Mouse (Mus musculus): ENCODE data around the gene Olfr916. TPM values are rescaled to one million over a fixed set of nuclear protein-coding genes. Genes with fewer than 3 reads are reported as not detected.

Olfr916 gene
- not detected in 2 replicates for polyA plus RNA-seq (2014; fragmentation: Nextera tagmentation; extraction: Ambion mirVana)

DNA sequence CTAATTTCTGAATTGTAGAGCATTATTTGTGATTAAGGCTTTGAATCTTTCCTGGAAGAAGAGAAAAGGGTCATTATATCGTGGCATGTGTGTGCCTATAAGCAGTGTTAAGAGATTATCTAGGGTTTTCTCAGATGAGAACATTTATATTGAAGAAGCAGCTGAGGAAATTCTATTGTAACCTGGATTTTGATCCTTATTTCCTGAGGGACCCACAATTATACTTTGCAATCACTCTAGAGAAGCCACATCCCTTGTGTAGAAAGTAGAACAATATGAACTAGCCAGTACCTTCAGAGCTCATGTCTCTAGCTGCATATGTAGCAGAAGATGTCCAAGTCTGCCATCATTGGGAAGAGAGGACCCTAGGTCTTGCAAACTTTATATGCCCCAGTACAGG, at the start of gene Olfr916:
Gene Olfr916 (minus strand): TSS at position 101 of the 400 bp plus-strand sequence.
- Histone ChIP-seq H3K36me3 (ENCODE audit: control insufficient read depth, insufficient read depth, low read length) (no peaks in the 10 kb centered on the region), H3K27ac (ENCODE audit: low read depth, low read length) (no peak within 1 kb of the TSS), H3K9ac (replicated peaks; ENCODE audit: low read depth, low read length) (no peak within 1 kb of the TSS), H3K27me3 (ENCODE audit: control insufficient read depth, insufficient read depth, low read length) (no peaks in the 10 kb centered on the region), H3K9me3 (ENCODE audit: control insufficient read depth, low read length) (no peaks in the 10 kb centered on the region), H3K4me3 (ENCODE audit: low read depth, low read length) (no peak within 1 kb of the TSS), H3K4me2 (ENCODE audit: low read depth, low read length) (no peak within 1 kb of the TSS), H3K4me1 (ENCODE audit: control insufficient read depth, insufficient read depth, low read length) (no peaks in the 10 kb centered on the region)
- no peak for ATAC-seq (ENCODE audit: low read depth)
- WGBS = 68% methylated on average over 1 of the region's 1 CpGs

DNA sequence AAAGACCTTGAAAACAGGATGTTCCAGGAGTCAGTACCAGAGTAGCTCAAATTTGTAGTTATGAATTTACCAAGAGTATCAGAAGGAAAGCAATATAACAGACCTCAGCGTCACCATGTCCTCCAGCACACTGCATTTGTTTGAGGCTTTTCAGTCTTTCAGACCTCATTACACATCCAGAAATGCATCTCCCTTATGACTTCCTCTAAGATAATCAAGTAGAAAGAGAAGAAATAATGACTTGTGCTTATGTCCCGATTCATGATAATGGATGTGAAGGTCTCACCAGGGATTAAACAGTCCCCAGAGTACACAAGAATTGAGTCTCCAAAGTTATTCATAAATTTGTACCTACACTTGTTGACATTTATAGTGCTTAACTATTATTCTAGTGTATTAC, 14.8 kb upstream of the Olfr916 start, which contains the start of gene Olfr918:
Gene Olfr918 (minus strand): TSS at position 101 of the 400 bp plus-strand sequence.
- Histone ChIP-seq H3K36me3 (ENCODE audit: control insufficient read depth, insufficient read depth, low read length) (no peaks in the 10 kb centered on the region), H3K4me3 (ENCODE audit: low read depth, low read length) (no peak within 1 kb of the TSS), H3K9ac (replicated peaks; ENCODE audit: low read depth, low read length) (no peak within 1 kb of the TSS), H3K4me2 (ENCODE audit: low read depth, low read length) (no peak within 1 kb of the TSS), H3K4me1 (ENCODE audit: control insufficient read depth, insufficient read depth, low read length) (no peaks in the 10 kb centered on the region), H3K27ac (ENCODE audit: low read depth, low read length) (no peak within 1 kb of the TSS), H3K9me3 (ENCODE audit: control insufficient read depth, low read length) (no peaks in the 10 kb centered on the region), H3K27me3 (ENCODE audit: control insufficient read depth, insufficient read depth, low read length) (no peaks in the 10 kb centered on the region)
- no peak for ATAC-seq (ENCODE audit: low read depth)
- WGBS = 84% methylated on average over 2 of the region's 2 CpGs

DNA sequence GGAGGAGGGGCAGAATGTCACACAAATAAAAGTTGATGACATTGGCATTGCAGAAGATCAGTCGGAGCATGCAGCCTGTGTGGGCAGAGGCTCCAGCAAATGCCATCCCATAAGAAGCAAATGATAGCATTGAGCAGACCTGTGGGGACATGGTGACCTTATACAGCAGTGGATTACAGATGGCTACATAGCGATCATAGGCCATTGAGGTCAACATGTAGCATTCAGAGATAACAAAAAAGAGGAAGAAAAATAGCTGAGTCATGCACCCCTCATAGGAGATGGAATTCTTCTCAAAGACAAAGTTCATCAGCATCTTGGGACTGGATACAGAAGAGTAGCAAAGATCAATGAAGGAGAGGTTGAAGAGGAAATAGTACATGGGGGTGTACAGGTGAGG, 13.2 kb upstream of the Olfr916 start:
- Histone ChIP-seq H3K27ac (ENCODE audit: low read depth, low read length) (no peak overlapping the region), H3K36me3 (ENCODE audit: control insufficient read depth, insufficient read depth, low read length) (no peaks in the 10 kb centered on the region), H3K27me3 (ENCODE audit: control insufficient read depth, insufficient read depth, low read length) (no peaks in the 10 kb centered on the region), H3K4me1 (ENCODE audit: control insufficient read depth, insufficient read depth, low read length) (no peaks in the 10 kb centered on the region), H3K9ac (replicated peaks; ENCODE audit: low read depth, low read length) (no peak overlapping the region), H3K9me3 (ENCODE audit: control insufficient read depth, low read length) (no peaks in the 10 kb centered on the region), H3K4me2 (ENCODE audit: low read depth, low read length) (no peak overlapping the region), H3K4me3 (ENCODE audit: low read depth, low read length) (no peak overlapping the region)
- ATAC-seq (ENCODE audit: low read depth) = no peak
- WGBS = 96% methylated on average over 2 of the region's 2 CpGs

DNA sequence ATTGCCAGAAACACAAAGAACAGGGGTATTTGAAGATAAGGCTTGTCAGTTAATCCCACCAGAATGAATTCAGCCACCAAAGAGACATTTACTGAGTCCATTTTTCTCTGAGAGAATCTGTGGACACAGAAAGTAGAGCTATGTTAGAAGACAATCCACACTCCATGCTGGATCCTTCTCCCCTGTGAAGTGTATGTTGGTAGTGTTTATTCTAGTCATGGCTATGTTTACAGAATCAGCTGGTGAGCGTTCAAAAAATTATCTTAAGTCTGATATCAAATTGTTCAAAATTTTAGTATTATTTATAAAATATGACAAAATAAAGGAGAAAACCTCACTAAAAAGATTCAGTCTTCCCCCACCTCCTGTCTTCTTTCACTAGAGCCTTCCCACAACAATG, 6.1 kb upstream of the Olfr916 start, which contains the start of gene Olfr917:
Gene Olfr917 (minus strand): TSS at position 101 of the 400 bp plus-strand sequence.
- Histone ChIP-seq H3K9me3 (ENCODE audit: control insufficient read depth, low read length) (no peaks in the 10 kb centered on the region), H3K27ac (ENCODE audit: low read depth, low read length) (no peak within 1 kb of the TSS), H3K4me3 (ENCODE audit: low read depth, low read length) (no peak within 1 kb of the TSS), H3K9ac (replicated peaks; ENCODE audit: low read depth, low read length) (no peak within 1 kb of the TSS), H3K36me3 (ENCODE audit: control insufficient read depth, insufficient read depth, low read length) (no peaks in the 10 kb centered on the region), H3K27me3 (ENCODE audit: control insufficient read depth, insufficient read depth, low read length) (no peaks in the 10 kb centered on the region), H3K4me1 (ENCODE audit: control insufficient read depth, insufficient read depth, low read length) (no peaks in the 10 kb centered on the region), H3K4me2 (ENCODE audit: low read depth, low read length) (no peak within 1 kb of the TSS)
- 86% methylated on average over 1 of the region's 1 CpGs for WGBS
- ATAC-seq (ENCODE audit: low read depth) = no peak

DNA sequence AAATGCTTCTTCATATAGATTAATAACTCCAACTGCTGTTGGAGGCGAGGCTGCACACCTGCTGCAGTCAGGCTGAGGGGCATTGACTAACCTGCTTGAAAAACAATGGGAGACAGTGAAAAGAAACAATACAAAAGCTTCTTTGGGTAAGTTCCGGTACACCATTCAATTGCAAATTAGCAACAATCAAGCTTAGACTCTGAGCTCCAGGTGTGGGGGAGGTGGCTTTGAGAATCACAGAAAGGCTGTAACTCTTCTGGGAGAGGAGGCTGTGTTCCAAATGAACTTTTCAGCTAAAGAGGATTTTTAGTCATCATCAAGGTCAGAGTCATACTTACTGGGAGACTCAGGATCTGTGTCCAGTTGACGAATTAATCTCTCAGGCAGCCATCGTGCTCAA, 27.3 kb downstream of the Olfr916 start:
- no peak overlapping the region for H3K4me3 ChIP-seq (ENCODE audit: low read depth, low read length)
- no peak overlapping the region for H3K27ac ChIP-seq (ENCODE audit: low read depth, low read length)
- no peak overlapping the region for H3K9ac ChIP-seq (replicated peaks; ENCODE audit: low read depth, low read length)
- H3K4me2 ChIP-seq (ENCODE audit: low read depth, low read length) = no peak overlapping the region
- H3K9me3 ChIP-seq (ENCODE audit: control insufficient read depth, low read length) = no peaks in the 10 kb centered on the region
- WGBS = 79% methylated on average over 4 of the region's 4 CpGs
- no peaks in the 10 kb centered on the region for H3K27me3 ChIP-seq (ENCODE audit: control insufficient read depth, insufficient read depth, low read length)
- no peaks in the 10 kb centered on the region for H3K4me1 ChIP-seq (ENCODE audit: control insufficient read depth, insufficient read depth, low read length)
- H3K36me3 ChIP-seq (ENCODE audit: control insufficient read depth, insufficient read depth, low read length) = no peaks in the 10 kb centered on the region
- no peak for ATAC-seq (ENCODE audit: low read depth)

Other genes starting within 250 kb of the Olfr916 start
- gene Olfr901, start 230.4 kb downstream of the Olfr916 start, polyA plus RNA-seq (2014; fragmentation: Nextera tagmentation; extraction: Ambion mirVana) = not detected in 2 replicates
- gene Olfr902, start 212.2 kb downstream of the Olfr916 start, polyA plus RNA-seq (2014; fragmentation: Nextera tagmentation; extraction: Ambion mirVana) = not detected in 2 replicates
- not detected in 2 replicates for gene Olfr904, start 196.7 kb downstream of the Olfr916 start, polyA plus RNA-seq (2014; fragmentation: Nextera tagmentation; extraction: Ambion mirVana)
- not detected in 2 replicates for gene Olfr905, start 188.8 kb downstream of the Olfr916 start, polyA plus RNA-seq (2014; fragmentation: Nextera tagmentation; extraction: Ambion mirVana)
- not detected in 2 replicates for gene Olfr906, start 172.8 kb downstream of the Olfr916 start, polyA plus RNA-seq (2014; fragmentation: Nextera tagmentation; extraction: Ambion mirVana)
- gene Olfr907, start 164.1 kb downstream of the Olfr916 start, polyA plus RNA-seq (2014; fragmentation: Nextera tagmentation; extraction: Ambion mirVana) = not detected in 2 replicates
- gene Olfr911-ps1, start 138.3 kb downstream of the Olfr916 start, polyA plus RNA-seq (2014; fragmentation: Nextera tagmentation; extraction: Ambion mirVana) = not detected in 2 replicates
- gene Olfr910, start 122.0 kb downstream of the Olfr916 start, polyA plus RNA-seq (2014; fragmentation: Nextera tagmentation; extraction: Ambion mirVana) = not detected in 2 replicates
- gene Olfr912, start 79.7 kb downstream of the Olfr916 start, polyA plus RNA-seq (2014; fragmentation: Nextera tagmentation; extraction: Ambion mirVana) = not detected in 2 replicates
- not detected in 2 replicates for gene Olfr913, start 67.1 kb downstream of the Olfr916 start, polyA plus RNA-seq (2014; fragmentation: Nextera tagmentation; extraction: Ambion mirVana)
- not detected in 2 replicates for gene Olfr914, start 54.8 kb downstream of the Olfr916 start, polyA plus RNA-seq (2014; fragmentation: Nextera tagmentation; extraction: Ambion mirVana)
- not detected in 2 replicates for gene Olfr917, start 6.0 kb upstream of the Olfr916 start, polyA plus RNA-seq (2014; fragmentation: Nextera tagmentation; extraction: Ambion mirVana)
- gene Olfr918, start 14.7 kb upstream of the Olfr916 start, polyA plus RNA-seq (2014; fragmentation: Nextera tagmentation; extraction: Ambion mirVana) = not detected in 2 replicates
- not detected in 2 replicates for gene Olfr919, start 43.8 kb upstream of the Olfr916 start, polyA plus RNA-seq (2014; fragmentation: Nextera tagmentation; extraction: Ambion mirVana)
- gene Vwa5a, start 58.4 kb upstream of the Olfr916 start, polyA plus RNA-seq (2014; fragmentation: Nextera tagmentation; extraction: Ambion mirVana) = 7.0 and 10.8 TPM in 2 replicates
- 0.06 TPM in 1 of 2 replicates, not detected in the other for gene Olfr920, start 92.4 kb upstream of the Olfr916 start, polyA plus RNA-seq (2014; fragmentation: Nextera tagmentation; extraction: Ambion mirVana)
- gene Olfr921, start 113.2 kb upstream of the Olfr916 start, polyA plus RNA-seq (2014; fragmentation: Nextera tagmentation; extraction: Ambion mirVana) = not detected in 2 replicates
- not detected in 2 replicates for gene Olfr922, start 154.7 kb upstream of the Olfr916 start, polyA plus RNA-seq (2014; fragmentation: Nextera tagmentation; extraction: Ambion mirVana)
- not detected in 2 replicates for gene Olfr923, start 166.7 kb upstream of the Olfr916 start, polyA plus RNA-seq (2014; fragmentation: Nextera tagmentation; extraction: Ambion mirVana)
- gene Olfr924, start 184.6 kb upstream of the Olfr916 start, polyA plus RNA-seq (2014; fragmentation: Nextera tagmentation; extraction: Ambion mirVana) = not detected in 2 replicates
- not detected in 2 replicates for gene Olfr26, start 195.2 kb upstream of the Olfr916 start, polyA plus RNA-seq (2014; fragmentation: Nextera tagmentation; extraction: Ambion mirVana)
- not detected in 2 replicates for gene Olfr926, start 217.3 kb upstream of the Olfr916 start, polyA plus RNA-seq (2014; fragmentation: Nextera tagmentation; extraction: Ambion mirVana)